Mouse (Mus musculus) intestine, embryonic 16.5 days (tissue): ENCODE results near the gene Asphd1. TPM values are rescaled to one million over a fixed set of nuclear protein-coding genes. Genes with fewer than 3 reads are reported as not detected.
A peak's percentile ranks its signal among the peaks of the same experiment; 100 is the strongest.

Experiments
- ATAC-seq: fragments of 200-750 bp; cut with Nextera tagmentation; 2 replicates; pipeline ENCODE4 v1.8.0; 2017; ENCODE audit warnings: moderate TSS enrichment, moderate library complexity
- H3K27ac ChIP-seq: fragments of 300-500 bp; sonication (generic); 2 replicates; pipeline ENCODE4 v1.5.1; 2014; ENCODE audit warnings: mild to moderate bottlenecking, low read length
- H3K27me3 ChIP-seq: fragments of 300-500 bp; sonication (generic); replicated peaks from 2 replicates; pipeline ENCODE4 v1.6.1; 2014; ENCODE audit warnings: low read length, control low read depth, mixed read lengths; ENCODE audit not compliant: control insufficient read depth, insufficient read depth
- H3K36me3 ChIP-seq: fragments of 300-500 bp; sonication (generic); 2 replicates; pipeline ENCODE4 v1.6.1; 2014; ENCODE audit warnings: low read length, control low read depth; ENCODE audit not compliant: control insufficient read depth, insufficient read depth
- H3K4me1 ChIP-seq: fragments of 300-500 bp; sonication (generic); 2 replicates; pipeline ENCODE4 v1.6.1; 2014; ENCODE audit warnings: low read length, control low read depth, mixed read lengths; ENCODE audit not compliant: control insufficient read depth, insufficient read depth
- H3K4me2 ChIP-seq: fragments of 300-500 bp; sonication (generic); 2 replicates; pipeline ENCODE4 v1.6.1; 2014; ENCODE audit warnings: low read depth, low read length, control low read depth
- H3K4me3 ChIP-seq: fragments of 300-500 bp; sonication (generic); 2 replicates; pipeline ENCODE4 v1.5.1; 2014; ENCODE audit warnings: mild to moderate bottlenecking, low read length
- H3K9ac ChIP-seq: fragments of 300-500 bp; sonication (generic); 2 replicates; pipeline ENCODE4 v1.6.1; 2014; ENCODE audit warnings: low read depth, low read length
- H3K9me3 ChIP-seq: fragments of 300-500 bp; sonication (generic); 2 replicates; pipeline ENCODE4 v1.6.1; 2016; ENCODE audit warnings: low read length, control low read depth; ENCODE audit not compliant: control insufficient read depth
- WGBS: fragments of 180-500 bp; shearing (Covaris S2); extraction: QIAGEN DNeasy Blood & Tissue Kit; methylation state at CpG from one replicate; pipeline ENCODE4 v1.1.7; 2014; 5-methylcytosine and 5-hydroxymethylcytosine counted together
- polyA plus RNA-seq: library from polyadenylated mRNA; unstranded; fragments of >200 nt; fragmentation: Nextera tagmentation; extraction: Ambion mirVana; gene quantifications from 2 replicates; pipeline ENCODE4 v1.2.1, GENCODE M21; 2015

Gene Asphd1
- polyA plus RNA-seq, result 0.31 and 0.56 TPM in 2 replicates

DNA sequence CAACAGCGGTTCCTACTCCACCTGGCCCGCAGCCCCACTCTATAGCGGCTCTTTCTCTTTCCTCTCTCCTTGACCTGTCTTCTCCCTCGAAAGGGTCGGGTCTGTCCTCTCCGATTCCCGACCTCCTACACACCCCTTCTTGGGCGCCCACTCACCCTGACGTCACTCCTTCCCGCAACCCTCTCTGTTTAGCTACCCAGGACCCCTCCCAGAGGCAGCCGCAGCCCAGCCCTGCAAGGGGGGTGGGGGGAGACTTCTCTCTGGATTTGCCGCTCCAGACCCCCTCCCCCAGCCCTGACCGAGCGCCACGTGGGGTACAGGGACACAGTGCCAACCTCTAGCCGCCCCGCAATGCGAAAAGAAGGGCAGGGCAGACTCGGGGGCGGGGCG is at the start of gene Asphd1:
Asphd1 (minus strand) TSS at position 180 of the 390 bp plus-strand sequence.
- Histone ChIP-seq H3K27me3 (peaks cover 13% of the 10 kb centered on the region), H3K4me1 (peaks cover 11% of the 10 kb centered on the region), H3K9ac (peak within 1 kb of the TSS; percentile 27; the same call in 1 of the 2 replicates), H3K36me3 (no peaks in the 10 kb centered on the region), H3K27ac (no peak within 1 kb of the TSS), H3K4me3 (peak within 1 kb of the TSS; percentile 58), H3K4me2 (peak within 1 kb of the TSS; percentile 100), H3K9me3 (no peaks in the 10 kb centered on the region)
- WGBS, result 2% methylated on average over 21 of the region's 21 CpGs
- ATAC-seq, result peak; percentile 66

DNA sequence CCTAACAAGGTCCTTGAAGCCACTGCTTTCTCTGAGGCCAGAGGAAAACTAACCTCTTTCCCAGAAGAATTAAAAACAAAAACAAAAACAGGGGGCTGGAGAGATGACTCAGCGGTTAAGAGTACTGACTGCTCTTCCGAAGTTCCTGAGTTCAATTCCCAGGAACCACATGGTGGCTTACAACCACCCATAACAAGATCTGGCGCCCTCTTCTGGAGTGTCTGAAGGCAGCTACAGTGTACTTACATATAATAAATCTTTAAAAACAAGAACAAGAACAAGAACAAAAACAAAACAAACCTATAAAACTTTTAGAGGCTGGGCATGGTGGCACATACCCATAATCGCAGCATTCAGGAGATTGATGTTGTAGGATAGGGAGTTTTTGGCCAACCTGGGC is 47.1 kb upstream of the Asphd1 start:
- Histone ChIP-seq H3K36me3 (peaks cover 12% of the 10 kb centered on the region), H3K4me2 (no peak overlapping the region), H3K4me3 (no peak overlapping the region), H3K9me3 (no peaks in the 10 kb centered on the region), H3K9ac (no peak overlapping the region), H3K4me1 (no peaks in the 10 kb centered on the region), H3K27ac (no peak overlapping the region), H3K27me3 (no peaks in the 10 kb centered on the region)
- ATAC-seq, result no peak
- 83% methylated on average over 4 of the region's 4 CpGs for WGBS

DNA sequence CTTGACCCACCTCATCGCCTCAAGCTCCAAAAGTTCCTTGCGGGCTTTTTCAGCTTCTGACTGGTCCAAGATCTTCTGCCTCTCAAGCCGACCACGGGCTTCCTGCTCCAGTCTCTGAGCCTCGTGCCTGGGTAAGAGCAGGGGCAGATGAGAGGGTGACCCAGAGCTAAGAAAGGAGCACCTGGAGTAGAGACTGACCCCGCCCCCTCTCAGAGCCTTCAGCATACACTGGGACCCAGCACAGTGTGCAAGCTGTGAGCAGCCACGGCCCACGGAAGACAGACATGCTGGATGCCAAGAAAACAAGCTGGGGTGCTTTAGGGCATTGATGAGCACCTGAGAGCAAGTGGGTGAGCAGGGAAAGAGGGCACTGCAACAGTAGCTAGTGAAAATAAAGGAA is 39.4 kb upstream of the Asphd1 start:
- peaks cover 3% of the 10 kb centered on the region; the same call in 1 of the 2 replicates for H3K4me1 ChIP-seq
- WGBS, result 69% methylated on average over 8 of the region's 8 CpGs
- H3K27me3 ChIP-seq, result no peaks in the 10 kb centered on the region
- H3K36me3 ChIP-seq, result no peaks in the 10 kb centered on the region
- no peak overlapping the region for H3K4me2 ChIP-seq
- H3K4me3 ChIP-seq, result no peak overlapping the region
- no peak overlapping the region for H3K9ac ChIP-seq
- ATAC-seq, result no peak
- H3K9me3 ChIP-seq, result no peaks in the 10 kb centered on the region
- H3K27ac ChIP-seq, result no peak overlapping the region

DNA sequence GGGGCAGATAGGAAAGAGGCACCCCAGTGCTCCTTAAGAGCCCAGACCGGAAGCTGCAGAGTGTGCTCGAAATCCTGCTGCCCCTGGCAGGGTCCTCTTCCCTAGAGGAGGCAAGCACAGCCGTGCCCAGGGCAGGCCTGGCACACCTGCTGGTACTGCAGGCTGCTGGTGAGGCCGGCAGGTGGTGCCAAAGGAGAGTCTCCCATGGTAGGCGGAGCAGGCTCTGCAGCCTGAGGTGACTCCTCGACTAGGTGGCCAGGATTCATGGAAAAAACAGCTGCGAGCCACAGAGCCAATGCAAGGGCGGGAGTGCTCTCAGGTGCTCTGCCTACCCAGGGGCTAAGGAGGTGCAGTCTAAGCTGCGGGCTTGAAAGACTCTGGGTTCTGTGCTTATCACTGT is 36.9 kb upstream of the Asphd1 start:
- peak; percentile 65; the same call in 1 of the 2 replicates for ATAC-seq
- Histone ChIP-seq H3K4me3 (no peak overlapping the region), H3K36me3 (no peaks in the 10 kb centered on the region), H3K4me2 (no peak overlapping the region), H3K9me3 (no peaks in the 10 kb centered on the region), H3K27me3 (no peaks in the 10 kb centered on the region), H3K27ac (no peak overlapping the region), H3K9ac (no peak overlapping the region), H3K4me1 (peaks cover 11% of the 10 kb centered on the region)
- 42% methylated on average over 9 of the region's 9 CpGs for WGBS

DNA sequence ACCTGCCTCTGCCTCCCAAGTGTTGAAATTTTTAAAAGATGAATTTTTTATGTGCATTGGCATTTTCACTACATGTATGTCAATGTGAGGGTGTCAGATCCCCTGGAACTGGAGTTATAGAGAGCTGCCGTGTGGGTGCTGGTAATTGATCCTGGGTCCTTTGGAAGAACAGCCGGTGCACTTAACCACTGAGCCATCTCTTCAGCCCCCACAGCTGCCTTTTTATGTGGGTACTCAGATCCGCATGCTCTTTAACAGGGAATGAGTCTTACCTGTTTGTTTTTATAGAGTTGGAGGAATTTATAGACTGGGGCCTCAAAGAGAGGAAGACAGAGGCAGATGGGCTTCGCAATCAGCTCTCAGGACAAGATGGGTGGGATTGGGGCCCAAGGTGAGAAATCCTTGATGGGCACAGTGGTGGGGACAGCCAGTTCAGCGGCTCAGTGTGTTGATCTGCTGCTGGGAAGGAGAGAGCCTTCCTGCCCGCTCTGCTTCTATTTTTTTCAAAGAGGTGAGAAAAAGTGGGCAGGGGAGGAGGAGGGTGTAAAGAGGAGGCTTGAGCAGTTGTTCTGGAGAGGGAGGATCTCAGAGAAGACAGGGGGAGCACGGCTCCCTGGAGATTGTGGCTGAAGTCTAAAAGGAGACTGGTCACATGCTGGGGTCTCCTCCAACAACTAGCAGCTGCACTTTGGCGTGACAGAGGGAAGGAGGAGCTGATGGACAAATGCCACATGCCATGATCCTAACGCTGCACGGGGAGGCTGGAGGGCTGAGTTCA is 35.5 kb upstream of the Asphd1 start:
- no peaks in the 10 kb centered on the region for H3K9me3 ChIP-seq
- no peak overlapping the region for H3K4me2 ChIP-seq
- H3K27ac ChIP-seq, result no peak overlapping the region
- 46% methylated on average over 10 of the region's 10 CpGs for WGBS
- peaks cover 7% of the 10 kb centered on the region for H3K36me3 ChIP-seq
- H3K27me3 ChIP-seq, result no peaks in the 10 kb centered on the region
- ATAC-seq, result no peak
- peaks cover 11% of the 10 kb centered on the region for H3K4me1 ChIP-seq
- H3K9ac ChIP-seq, result no peak overlapping the region
- H3K4me3 ChIP-seq, result no peak overlapping the region

DNA sequence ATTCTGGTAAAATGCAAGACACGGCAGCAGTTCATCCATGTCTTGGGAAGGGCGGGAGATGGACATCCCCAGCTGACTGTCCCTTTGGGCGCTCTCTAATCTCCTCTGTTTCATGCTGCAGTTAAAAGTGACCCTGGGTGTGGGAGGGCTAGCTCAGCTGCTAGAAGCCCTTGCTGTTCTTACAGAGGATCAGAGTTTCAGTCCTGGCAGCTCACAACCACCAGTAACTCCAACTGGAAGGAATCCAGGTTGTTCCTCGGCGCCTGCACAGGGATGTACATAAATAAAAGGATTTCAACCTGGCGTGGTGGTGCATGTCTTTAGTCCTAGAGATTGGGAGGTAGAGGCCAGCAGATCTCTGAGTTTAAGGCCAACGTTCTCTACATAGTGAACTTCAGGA is 33.7 kb upstream of the Asphd1 start:
- peaks cover 15% of the 10 kb centered on the region for H3K4me1 ChIP-seq
- H3K9ac ChIP-seq, result no peak overlapping the region
- peaks cover 21% of the 10 kb centered on the region for H3K36me3 ChIP-seq
- no peak overlapping the region for H3K4me2 ChIP-seq
- no peaks in the 10 kb centered on the region for H3K27me3 ChIP-seq
- no peaks in the 10 kb centered on the region for H3K9me3 ChIP-seq
- WGBS, result 74% methylated on average over 7 of the region's 7 CpGs
- no peak for ATAC-seq
- H3K27ac ChIP-seq, result peak overlapping the region; percentile 36; the same call in 1 of the 2 replicates
- no peak overlapping the region for H3K4me3 ChIP-seq

DNA sequence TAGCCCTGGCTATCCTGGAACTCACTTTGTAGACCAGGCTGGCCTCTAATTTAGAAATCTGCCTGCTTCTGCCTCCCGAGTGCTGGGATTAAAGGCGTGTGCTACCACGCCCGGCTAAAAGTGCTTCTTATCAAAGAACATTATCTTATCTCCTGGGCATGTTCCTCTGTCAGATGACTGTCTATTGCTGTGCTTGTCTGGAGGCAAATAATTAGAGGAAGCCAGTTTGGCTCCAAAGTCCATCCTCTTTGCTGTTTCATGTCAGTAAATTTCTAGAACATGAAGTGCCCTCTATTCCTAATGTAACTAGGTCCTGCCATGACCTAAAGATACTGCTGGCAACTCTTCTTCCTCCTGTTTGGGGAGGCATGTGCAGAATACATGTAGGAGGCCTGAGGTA is 32.7 kb upstream of the Asphd1 start:
- H3K4me2 ChIP-seq, result no peak overlapping the region
- peak; percentile 45 for ATAC-seq
- no peaks in the 10 kb centered on the region for H3K9me3 ChIP-seq
- H3K4me1 ChIP-seq, result peaks cover 15% of the 10 kb centered on the region
- H3K27ac ChIP-seq, result peak overlapping the region; percentile 51; the same call in 1 of the 2 replicates
- no peaks in the 10 kb centered on the region for H3K27me3 ChIP-seq
- peaks cover 24% of the 10 kb centered on the region for H3K36me3 ChIP-seq
- no peak overlapping the region for H3K4me3 ChIP-seq
- no peak overlapping the region for H3K9ac ChIP-seq
- 63% methylated on average over 4 of the region's 4 CpGs for WGBS

DNA sequence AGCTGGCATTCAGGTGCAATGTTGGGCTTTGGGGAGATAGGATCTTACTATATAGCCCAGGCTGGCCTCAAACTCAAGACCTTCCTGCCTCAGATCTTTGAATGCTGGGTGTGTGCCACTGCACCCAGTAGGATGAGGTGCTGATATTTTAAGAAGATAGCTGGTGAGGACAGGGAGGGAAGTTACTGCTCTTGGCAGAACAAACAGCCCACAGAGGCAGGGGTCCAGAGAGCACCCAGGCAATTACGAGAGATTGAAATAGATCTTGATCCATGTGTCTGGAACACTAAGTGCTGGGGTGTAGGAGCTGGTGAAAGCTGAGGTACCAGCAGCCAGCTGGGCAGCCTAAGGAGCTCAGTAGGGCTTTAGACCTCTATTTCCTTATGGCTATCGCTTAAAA is 32.2 kb upstream of the Asphd1 start:
- peaks cover 15% of the 10 kb centered on the region for H3K4me1 ChIP-seq
- H3K4me3 ChIP-seq, result no peak overlapping the region
- WGBS, result 88% methylated on average over 2 of the region's 2 CpGs
- no peak overlapping the region; the same call in 1 of the 2 replicates for H3K27ac ChIP-seq
- H3K36me3 ChIP-seq, result peaks cover 24% of the 10 kb centered on the region
- ATAC-seq, result no peak
- no peak overlapping the region for H3K9ac ChIP-seq
- H3K9me3 ChIP-seq, result no peaks in the 10 kb centered on the region
- no peak overlapping the region for H3K4me2 ChIP-seq
- no peaks in the 10 kb centered on the region for H3K27me3 ChIP-seq

DNA sequence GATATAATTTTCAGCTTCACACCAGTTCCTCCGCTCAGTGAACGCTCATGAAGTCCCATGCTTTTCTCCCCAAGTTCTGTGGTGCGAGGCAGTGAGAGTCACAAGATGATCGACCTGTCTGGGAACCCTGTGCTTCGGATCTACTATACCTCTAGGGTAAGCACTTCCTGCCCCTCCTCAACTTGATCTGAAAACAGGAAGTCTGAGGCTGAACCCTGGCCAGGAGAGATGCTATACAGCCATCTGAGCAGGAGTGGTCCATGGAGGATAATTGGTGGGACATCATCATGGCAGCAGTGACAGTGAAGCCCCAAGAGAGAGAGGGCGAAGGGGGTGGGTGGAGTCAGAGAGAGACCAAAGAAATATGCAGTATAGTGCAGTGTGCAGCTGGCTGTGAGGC is 29.5 kb upstream of the Asphd1 start:
- H3K36me3 ChIP-seq, result peaks cover 24% of the 10 kb centered on the region
- WGBS, result 92% methylated on average over 6 of the region's 6 CpGs
- H3K27me3 ChIP-seq, result no peaks in the 10 kb centered on the region
- H3K9me3 ChIP-seq, result no peaks in the 10 kb centered on the region
- no peak overlapping the region for H3K27ac ChIP-seq
- H3K4me1 ChIP-seq, result peaks cover 17% of the 10 kb centered on the region
- H3K4me2 ChIP-seq, result no peak overlapping the region; the same call in 1 of the 2 replicates
- no peak overlapping the region for H3K9ac ChIP-seq
- H3K4me3 ChIP-seq, result no peak overlapping the region
- ATAC-seq, result no peak
